Mouse (Mus musculus) liver, postnatal 0 days (tissue): ENCODE results near the gene Aqp1.

Source experiments
- CTCF ChIP-seq: sonication (generic); IDR thresholded peaks from 2 replicates; pipeline ENCODE4 v1.5.1; 2016; ENCODE audit warnings: antibody characterized with exemption, low read depth
- EP300 ChIP-seq: IDR thresholded peaks from 2 replicates; pipeline ENCODE4 v1.6.1; 2016; ENCODE audit warnings: antibody characterized with exemption, low read depth, mild to moderate bottlenecking

GRCm38 (mm10) chr6:55342328-55342727 lies 6.1 kb downstream of the Aqp1 start:
- no peak for TF ChIP-seq CTCF
- TF ChIP-seq EP300: no peak
